Mouse (Mus musculus): Measurements from ENCODE around the gene Pidd1.
A peak's percentile ranks its signal among the peaks of the same experiment; 100 is the strongest.
"Not testable (repeated sequence)": the region's sequence is repeated elsewhere in the genome, so short reads cannot be mapped to it uniquely, and the experiment has no call there.

Pidd1 gene

DNA sequence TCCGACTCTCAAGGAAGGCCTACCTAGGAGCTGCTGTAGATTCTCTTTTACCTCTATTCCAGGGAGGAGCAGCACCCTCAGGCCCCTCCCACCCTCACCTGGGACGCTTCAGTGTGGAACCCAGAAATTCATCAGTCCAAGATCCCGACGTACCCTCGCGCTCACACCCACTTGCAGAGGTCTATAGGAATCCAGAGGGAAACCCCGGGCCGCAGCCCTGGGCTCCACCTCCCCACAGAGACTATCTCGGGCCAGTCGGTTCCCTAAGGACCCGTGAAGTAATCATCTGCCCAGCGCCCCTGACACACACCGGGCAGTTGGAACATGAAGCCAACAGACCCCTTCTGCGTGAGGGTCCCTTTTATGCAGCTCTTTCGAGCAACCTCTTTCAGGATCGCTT lies 30.5 kb downstream of the Pidd1 start:
- peak; percentile 71 for DNase-seq

DNA sequence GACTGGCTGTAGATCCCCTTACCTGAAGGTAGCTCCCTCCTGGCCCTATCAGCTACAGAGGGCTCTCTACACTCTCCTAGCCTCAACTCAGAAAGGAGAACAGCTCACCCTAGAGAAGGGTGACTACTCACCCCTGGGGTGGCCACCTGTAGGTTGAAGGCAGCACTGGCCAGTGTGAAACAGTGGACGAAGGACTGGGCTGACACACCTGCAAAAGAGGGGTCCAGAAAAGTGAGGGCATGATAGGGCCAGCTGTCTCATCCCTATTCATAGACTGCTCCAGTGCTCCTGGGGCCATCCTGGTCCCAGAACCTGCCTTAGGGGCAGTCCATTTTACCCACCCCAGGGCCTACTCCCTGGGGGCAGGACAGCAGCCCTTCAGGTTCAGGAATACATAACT lies 32.2 kb downstream of the Pidd1 start:
- no peak for DNase-seq

DNA sequence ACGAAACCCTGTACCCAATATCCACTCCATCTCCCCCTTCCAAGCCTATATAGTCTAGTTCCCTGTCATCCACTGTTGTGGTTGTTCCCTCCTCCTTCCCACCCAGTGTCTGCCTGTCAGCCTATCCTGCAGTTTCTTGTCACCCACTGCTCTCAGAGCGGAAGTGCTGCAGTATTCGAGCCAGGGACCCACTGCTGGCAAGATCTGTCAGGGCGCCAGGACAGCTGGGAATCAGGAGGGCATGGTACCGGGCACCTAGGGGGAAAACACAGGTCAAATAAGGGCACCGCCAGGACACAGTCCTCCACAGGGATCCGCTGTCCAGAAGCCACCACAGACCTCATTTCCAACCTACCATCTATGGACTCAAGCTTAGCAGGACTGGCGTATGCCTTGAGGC lies 33.2 kb downstream of the Pidd1 start:
- DNase-seq: no peak

DNA sequence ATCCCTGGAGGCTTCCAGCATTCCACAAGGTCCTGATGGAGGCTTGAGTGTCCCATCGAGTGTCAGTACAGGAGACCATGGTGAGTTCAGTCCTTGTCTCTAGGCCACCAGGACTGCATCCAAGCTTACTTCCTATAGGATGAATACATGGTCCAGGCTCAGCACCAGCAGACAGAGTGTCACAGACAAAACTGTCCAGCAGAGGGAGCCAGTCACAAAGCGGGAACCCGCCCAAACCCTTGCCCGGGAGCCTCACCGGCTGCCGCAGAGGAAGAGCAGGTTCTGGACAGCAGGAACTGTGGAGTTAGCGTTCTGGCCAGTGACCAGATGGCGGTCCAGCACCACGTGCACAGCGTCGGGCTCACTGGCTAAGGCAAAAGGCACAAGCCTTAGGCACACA lies 35.0 kb downstream of the Pidd1 start:
- peak; percentile 96 for DNase-seq

DNA sequence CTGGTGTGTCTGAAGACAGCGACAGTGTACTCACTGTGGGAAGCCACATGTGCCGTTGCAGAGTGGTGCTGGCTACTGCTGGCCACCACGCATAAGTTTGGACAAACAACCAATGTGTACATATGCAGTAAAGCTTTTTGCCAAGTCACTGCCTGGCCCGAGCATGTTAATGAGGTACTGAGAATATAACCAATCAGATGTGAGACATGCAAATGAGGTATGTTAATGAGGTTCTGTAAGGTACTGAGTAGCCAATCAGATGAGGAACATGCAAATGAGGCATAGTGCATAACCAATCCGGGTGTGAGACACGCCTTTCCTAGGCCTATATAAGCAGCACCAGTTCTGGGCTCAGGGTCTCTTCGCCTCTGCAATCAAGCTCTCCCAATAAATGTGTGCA lies 36.2 kb downstream of the Pidd1 start:
- not testable (repeated sequence) for DNase-seq

DNA sequence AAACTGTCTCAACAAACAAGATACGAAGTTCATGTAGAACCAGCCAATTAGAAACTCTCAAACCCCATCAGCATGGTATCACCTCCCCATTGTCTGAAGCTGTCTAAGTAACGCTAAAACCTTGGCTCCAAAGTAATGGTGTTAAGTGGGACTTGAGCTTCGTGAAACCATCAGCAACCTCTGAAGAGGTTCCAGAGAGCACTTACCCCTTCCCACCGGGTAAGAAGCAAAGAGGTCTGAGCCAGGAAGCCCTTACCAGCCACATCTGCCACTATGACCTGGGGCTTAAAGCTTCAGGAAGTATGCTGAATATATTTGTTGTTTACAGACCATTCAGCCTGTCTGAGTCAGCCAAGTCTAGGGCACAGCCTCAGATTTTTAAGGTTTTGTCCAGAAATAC lies 38.4 kb downstream of the Pidd1 start:
- DNase-seq: no peak

DNA sequence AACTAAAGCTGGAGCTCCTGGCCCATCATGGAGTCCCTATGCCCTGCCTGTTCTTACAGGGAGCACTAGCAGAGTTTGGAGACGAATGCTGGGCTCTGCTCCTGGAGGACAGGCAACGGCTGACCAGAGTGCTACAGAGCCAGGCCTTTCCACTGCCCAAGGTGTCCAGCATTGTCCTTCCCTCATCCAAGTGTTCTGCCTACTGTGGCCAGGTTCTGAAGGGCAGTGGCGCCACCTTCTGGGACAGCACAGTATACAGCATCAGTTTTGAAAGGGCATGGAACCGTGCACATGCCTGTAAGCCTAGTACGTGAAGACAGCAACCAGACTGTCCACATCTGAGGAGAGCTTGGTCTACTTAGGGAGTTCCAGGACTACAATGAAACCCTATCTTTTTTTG lies 40.5 kb downstream of the Pidd1 start:
- peak; percentile 62 for DNase-seq

DNA sequence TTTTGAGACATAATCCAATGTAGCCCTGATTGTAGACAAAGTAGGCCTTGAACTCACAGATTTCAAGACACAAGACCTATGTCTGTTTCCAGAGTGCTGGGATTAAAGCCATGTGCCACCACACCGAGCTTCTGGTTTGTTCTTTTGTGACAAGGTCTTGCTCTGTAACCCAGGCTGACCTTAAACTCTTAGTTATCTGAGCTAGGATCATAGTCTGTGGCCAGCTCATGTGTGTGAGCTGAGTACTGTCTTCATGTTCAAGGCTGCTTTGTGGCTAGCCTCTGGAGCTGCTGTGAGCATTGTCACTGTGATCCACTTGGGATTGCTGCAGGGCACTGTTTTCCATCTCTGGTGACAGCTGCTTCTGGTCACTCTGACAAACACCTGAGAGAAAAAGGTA lies 48.5 kb downstream of the Pidd1 start:
- no peak for DNase-seq

DNA sequence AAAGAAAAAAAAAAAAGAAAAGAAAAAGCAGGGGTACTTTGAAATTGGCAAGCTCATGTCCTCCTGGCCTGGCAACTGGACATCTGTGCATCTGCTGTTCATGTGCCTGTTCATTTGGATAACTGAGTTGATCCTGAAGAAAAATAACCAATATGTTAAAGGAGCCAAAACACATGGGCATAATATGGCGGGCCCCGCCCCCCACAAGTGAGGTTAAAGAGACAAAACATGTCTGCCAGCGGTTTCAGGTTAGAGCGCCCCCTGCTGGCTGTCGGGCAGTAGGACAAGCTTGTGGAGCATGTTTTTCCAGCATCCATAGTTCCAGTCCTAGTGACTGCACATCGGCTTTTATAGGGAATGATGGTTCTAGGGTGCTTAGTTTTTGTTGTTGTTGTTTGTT lies 49.1 kb downstream of the Pidd1 start:
- DNase-seq: peak; percentile 67

DNA sequence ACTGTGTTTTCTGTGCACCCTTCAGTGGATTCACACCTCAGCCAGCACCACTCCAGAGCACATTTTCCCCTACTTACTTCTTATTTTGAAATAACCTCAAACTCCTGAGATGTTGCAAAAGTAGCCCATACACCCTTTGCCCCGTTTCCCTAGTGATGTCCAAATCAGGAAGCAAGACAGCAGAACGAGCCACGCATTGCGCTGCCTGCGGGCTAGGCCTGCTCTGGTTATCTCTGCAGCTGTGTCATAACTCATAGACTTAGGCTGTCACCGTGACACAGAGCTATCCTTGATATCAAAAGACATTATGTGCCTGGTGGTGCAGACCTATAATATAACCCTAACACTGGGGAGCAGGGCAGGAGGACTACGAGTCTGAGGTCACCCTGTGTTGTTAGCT lies 49.7 kb downstream of the Pidd1 start:
- DNase-seq: no peak

DNA sequence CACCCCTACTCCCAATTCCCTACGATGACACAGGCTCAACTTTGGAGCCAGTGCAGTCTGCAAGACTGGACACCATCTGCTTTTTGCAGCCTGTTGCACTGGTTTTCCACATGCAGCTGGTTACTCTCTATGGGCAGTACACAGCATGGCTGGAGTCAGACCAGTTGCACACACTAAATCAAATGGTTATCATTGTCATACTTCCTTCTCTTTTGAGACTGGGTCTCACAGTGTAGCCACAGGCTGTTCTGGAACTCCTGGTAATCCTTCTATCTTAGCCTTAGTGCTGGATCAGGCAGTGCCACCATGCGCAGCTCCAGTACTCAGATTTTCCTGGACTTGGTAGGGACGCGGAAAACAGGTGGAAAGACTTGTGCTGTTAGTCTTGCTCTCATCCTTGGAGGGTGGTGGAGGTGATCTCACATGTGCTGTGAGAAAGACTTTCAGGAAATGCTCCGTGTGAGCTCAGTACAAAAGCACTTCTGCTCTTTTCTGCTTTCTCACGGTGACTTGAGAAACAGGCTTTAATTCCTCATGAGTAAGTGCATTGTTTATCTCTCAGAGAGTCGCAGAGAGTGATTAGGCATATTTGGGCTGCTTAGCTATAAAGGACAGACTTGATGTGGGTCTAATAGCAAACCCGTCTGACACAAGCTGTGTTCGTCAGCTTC lies 51.1 kb downstream of the Pidd1 start:
- no peak for DNase-seq

DNA sequence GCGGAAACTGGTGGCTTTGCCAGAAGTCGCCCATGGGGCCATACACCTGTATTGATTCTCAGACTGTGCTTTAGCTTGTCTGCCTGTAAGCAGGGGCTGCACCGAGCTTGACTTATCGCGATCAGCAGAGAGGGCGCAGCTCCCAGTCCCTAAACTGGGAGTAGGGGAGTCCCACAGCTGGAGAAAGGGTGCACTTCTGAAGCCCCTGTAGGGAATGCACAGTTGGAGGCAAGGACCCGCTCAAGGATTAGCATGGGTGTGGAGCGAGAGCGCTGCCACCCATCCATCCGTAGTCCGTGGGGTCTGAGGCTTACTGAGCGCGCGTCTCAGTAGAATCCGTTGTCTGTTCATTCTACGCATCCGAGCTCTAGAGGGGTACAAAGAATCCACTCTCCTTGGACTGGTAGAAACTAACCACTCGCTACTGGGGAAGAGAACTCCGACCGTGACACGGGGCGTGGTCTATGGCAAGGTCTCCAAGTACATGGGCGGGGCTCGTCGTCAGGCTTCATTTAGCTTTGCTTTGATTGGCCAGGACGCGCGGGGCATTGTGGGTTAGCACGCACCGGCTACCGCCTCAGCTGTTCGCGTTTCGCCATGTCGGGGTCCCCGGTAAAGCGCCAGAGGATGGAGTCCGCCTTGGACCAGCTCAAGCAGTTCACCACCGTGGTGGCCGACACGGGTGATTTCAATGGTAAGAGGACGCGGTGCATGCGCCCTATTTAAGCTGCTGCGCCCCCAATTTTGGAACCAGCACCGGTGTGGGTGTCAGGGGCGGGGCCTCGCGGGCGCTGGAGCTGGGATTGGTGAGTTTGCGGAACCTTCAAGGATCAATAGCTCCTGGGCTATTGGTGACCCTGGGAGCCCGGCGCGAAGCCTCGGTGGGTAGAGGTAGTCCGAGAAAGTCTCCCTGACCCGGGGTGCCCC lies 51.9 kb downstream of the Pidd1 start, which contains the start of gene Taldo1:
Gene Taldo1, plus strand, starts transcription at position 575 of the 927 bp plus-strand sequence.
- DNase-seq: peak; percentile 94

DNA sequence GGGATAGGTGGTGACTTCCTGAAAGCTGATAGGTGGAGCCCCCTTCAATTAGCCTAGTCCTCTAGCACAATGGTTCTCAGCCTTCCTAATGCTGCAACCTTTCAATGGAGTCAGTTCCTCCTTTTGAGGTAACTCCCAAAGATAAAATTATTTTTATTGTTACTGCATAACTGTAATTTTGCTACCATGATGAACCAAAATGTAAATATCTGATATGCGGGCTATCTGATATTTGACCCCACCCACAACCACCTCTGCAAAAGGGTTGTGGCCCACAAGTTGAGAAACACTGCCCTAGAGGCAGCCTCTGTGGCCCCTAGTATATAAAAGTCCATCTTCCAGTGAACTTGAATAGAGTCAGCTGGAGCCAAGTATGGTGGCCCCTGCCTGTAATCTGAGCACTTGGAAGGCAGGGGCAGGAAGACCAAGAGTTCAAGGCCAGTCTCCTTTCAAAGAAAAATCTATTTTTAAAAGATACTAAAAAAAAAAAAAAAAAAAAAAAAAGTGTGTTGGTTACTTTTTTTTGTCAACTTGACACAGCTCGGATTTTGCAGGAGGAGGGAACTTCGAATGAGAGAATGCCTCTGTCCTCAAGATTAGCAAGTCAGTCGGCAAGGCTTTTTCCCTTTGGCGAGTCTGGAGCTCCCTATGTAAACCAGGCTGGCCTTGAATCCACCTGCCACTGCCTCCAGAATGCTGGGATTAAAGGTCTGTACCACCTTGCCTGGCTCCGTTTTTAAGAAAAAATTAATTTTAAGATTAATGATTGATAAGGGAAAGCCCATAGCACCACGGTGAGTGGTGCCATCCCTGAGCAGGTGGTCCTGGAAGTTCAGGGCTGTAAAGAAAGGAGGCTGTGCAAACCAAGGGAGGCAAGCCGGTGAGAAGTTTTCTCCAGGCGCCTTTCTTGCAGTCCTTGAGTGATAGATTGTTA lies 53.2 kb downstream of the Pidd1 start:
- DNase-seq: peak; percentile 22

DNA sequence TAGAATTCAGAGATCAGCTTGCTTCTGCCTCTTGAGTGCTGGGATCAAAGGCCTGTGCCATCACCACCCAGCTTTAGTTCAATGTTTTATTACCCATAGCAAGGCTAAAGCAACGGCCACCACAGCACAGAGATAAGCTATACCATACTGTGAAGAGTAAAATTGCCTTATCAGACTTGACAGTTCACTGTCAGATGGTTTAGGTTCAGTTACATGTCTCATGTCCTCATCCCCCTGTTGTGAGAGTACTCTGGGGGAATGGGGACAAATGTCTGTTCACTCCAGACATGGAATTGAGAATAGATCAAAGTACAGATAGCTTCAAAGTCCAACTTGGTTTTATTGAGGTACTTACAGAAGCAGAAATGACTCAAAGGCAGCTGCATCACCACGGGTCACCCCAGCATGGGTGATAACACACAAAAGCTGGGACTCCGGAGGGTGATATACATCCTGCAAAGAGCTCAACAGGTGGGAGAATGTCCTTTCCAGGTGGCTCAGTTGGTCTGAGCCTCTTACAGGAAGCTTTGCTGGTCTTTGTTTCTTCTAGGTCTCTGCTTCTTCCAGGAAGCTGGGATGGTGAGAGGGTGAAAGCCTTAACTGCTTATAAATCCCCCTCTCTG lies 55.2 kb downstream of the Pidd1 start:
- no peak for DNase-seq

Data from cerebellum, adult 9-10 months (tissue).